Mouse (Mus musculus): ENCODE data around the gene Rab3b. TPM values are rescaled to one million over a fixed set of nuclear protein-coding genes. Genes with fewer than 3 reads are reported as not detected.
A peak's percentile ranks its signal among the peaks of the same experiment; 100 is the strongest.

Rab3b gene
- total and polyA plus RNA-seq, 2 experiments from 2014 or later, result 99.1 to 314 TPM

DNA sequence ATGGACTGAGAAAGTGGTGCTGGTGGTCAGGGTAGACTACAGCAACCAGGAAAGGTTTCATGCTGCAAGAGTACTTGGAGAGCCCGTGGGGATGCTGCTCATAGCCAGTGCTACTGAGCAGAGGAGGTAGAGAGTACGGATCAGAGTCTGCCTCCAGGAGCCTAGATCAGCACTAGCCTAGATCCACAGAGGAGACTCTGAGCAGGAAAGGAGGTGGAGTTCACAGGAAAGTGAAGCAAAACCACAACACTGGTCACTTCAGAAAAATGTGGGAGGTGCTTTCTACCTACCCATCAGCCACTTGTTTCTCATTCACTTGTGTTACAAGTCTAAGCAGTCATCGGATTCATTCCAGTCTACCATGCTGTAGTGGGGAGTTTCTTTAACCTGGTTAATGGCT is 80.8 kb downstream of the Rab3b start:
- H3K9ac ChIP-seq (replicated peaks; ENCODE audit: low read length), result no peak overlapping the region
- 83% methylated on average over 3 of the region's 3 CpGs for WGBS

DNA sequence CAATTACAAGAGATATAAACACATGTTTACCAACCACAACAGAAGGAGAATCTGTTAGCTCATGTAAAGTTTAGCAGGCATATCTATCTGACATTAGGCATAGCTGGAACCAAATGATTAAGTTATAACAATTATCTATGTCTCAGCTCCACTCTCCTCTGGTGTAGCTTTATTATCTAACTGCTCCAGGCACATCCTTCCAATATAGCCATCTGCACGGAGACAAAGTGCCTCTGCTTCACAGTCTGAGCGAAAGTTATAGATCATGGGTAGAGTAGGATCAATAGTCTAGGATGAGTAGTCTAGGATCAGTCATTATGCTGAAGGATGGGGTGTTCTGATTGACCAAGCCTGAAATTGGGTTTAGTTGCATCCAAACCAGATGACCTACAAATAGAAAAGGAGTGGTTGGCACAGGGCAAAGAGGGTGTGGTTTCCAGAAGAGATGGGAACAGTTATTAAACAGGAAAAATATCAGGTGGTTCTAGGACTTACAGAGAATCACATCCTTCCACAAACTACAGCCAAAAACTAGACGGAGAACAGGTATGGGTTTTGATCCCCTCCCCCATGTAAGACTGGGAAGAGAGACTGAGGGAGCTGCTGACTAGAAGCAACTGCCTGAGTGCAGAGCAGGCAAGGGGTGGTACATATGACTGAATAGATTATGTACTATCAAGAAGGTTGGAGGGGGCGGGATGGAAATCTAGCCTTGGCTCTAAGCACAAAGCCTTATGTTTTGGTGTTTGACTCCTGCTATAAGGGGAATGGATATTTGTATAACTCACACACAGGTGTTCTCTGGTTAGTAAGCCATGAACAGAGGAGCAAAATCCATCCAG is 82.0 kb downstream of the Rab3b start:
- 82% methylated on average over 4 of the region's 4 CpGs for WGBS
- TF ChIP-seq CTCF (IDR thresholded peaks at IDR 0.05; ENCODE audit: low read depth), result no peak
- H3K4me2 ChIP-seq (ENCODE audit: low read depth, low read length), result no peak overlapping the region

More for the DNA sequence above, 80.8 kb downstream of the Rab3b start:
- Histone ChIP-seq H3K27me3 (ENCODE audit: insufficient read depth, low read length) (no peaks in the 10 kb centered on the region), H3K4me1 (ENCODE audit: insufficient read depth, low read length) (no peaks in the 10 kb centered on the region), H3K27ac (no peak overlapping the region), H3K4me2 (ENCODE audit: low read depth, low read length) (no peak overlapping the region), H3K4me3 (ENCODE audit: low read length) (no peak overlapping the region), H3K9me3 (ENCODE audit: low read length) (no peaks in the 10 kb centered on the region), H3K36me3 (ENCODE audit: insufficient read depth, low read length) (no peaks in the 10 kb centered on the region)
- ATAC-seq (no peak), DNase-seq (ENCODE audit: low spot score) (no peak)
- TF ChIP-seq CTCF (IDR thresholded peaks at IDR 0.05; ENCODE audit: low read depth), result no peak

DNA sequence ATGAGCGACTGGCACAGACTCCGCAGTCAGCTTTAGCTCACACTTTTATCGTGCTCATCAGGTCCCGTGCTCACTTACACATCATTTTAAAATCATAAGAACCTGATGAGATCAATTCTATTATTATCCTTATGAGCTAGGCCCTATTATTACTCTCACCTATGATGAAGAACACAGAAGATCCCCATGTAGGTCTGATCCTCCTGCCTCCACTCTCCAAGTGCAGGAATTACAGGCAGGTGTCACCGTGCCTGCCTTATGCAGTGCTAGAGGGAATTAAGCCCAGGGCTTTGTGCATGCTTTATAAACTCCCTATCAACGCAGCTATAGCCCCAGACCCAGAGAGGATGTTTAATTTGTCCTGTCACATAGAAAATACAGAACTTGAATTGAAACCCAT is 84.2 kb downstream of the Rab3b start:
- no peaks in the 10 kb centered on the region for H3K27me3 ChIP-seq (ENCODE audit: insufficient read depth, low read length)
- ATAC-seq (peak; percentile 38; the same call in 1 of the 2 replicates), DNase-seq (ENCODE audit: low spot score) (no peak)
- no peak overlapping the region for H3K9ac ChIP-seq (replicated peaks; ENCODE audit: low read length)
- no peak for TF ChIP-seq CTCF (IDR thresholded peaks at IDR 0.05; ENCODE audit: low read depth)
- WGBS, result 73% methylated on average over 6 of the region's 6 CpGs
- H3K4me1 ChIP-seq (ENCODE audit: insufficient read depth, low read length), result no peaks in the 10 kb centered on the region
- H3K36me3 ChIP-seq (ENCODE audit: insufficient read depth, low read length), result no peaks in the 10 kb centered on the region
- no peak overlapping the region for H3K4me3 ChIP-seq (ENCODE audit: low read length)
- H3K27ac ChIP-seq, result no peak overlapping the region
- H3K4me2 ChIP-seq (ENCODE audit: low read depth, low read length), result no peak overlapping the region
- no peaks in the 10 kb centered on the region for H3K9me3 ChIP-seq (ENCODE audit: low read length)

More for the DNA sequence above, 82.0 kb downstream of the Rab3b start:
- Histone ChIP-seq H3K27me3 (ENCODE audit: insufficient read depth, low read length) (no peaks in the 10 kb centered on the region), H3K4me3 (ENCODE audit: low read length) (no peak overlapping the region), H3K36me3 (ENCODE audit: insufficient read depth, low read length) (no peaks in the 10 kb centered on the region), H3K9me3 (ENCODE audit: low read length) (no peaks in the 10 kb centered on the region), H3K4me1 (ENCODE audit: insufficient read depth, low read length) (no peaks in the 10 kb centered on the region), H3K27ac (no peak overlapping the region), H3K9ac (replicated peaks; ENCODE audit: low read length) (no peak overlapping the region)
- ATAC-seq (no peak), DNase-seq (ENCODE audit: low spot score) (no peak)

DNA sequence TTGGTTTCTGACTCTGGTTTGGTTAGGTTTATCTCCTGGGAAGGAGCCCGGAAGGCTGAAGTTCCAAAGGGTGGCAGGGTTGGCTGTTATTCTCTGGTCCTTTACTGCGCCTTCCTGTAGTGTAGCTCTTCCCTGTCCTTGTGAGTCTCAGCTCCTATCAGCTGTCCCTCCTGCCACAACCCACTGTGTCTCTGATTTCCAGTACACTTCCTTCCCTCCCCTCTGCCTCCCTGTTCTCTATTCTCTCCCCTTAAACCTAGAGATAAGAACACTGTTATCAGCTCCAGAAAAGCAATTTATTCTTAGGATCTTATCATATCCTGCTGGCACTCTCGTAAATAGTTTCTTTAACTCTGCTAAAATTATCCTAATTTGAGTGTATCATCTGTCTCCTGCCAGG is 90.7 kb downstream of the Rab3b start:
- H3K4me1 ChIP-seq (ENCODE audit: insufficient read depth, low read length), result no peaks in the 10 kb centered on the region
- no peak overlapping the region for H3K27ac ChIP-seq
- no peak for TF ChIP-seq CTCF (IDR thresholded peaks at IDR 0.05; ENCODE audit: low read depth)
- no peak overlapping the region for H3K4me2 ChIP-seq (ENCODE audit: low read depth, low read length)
- no peaks in the 10 kb centered on the region for H3K9me3 ChIP-seq (ENCODE audit: low read length)
- no peak overlapping the region for H3K9ac ChIP-seq (replicated peaks; ENCODE audit: low read length)
- H3K27me3 ChIP-seq (ENCODE audit: insufficient read depth, low read length), result no peaks in the 10 kb centered on the region
- 70% methylated on average over 3 of the region's 3 CpGs for WGBS
- ATAC-seq (no peak), DNase-seq (ENCODE audit: low spot score) (no peak)
- no peaks in the 10 kb centered on the region for H3K36me3 ChIP-seq (ENCODE audit: insufficient read depth, low read length)
- H3K4me3 ChIP-seq (ENCODE audit: low read length), result no peak overlapping the region

DNA sequence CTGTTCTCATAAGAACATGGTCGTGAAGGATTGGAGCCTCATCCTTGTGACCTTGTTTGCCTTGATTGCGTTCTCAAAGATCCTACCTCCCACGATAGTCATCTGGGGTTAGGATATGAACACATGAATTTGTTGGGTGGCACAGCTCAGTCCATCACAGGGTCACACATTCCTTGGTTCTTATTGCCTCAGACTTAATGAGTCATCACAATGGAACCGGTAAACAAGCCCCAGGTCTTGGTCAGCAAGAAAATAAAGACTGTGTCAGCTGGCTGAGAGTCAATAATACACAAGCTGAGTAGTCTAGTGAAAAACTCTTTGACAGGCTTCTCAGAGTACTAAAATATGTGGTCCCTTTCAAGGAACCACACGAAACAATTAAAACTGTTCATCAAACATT is 92.2 kb downstream of the Rab3b start:
- H3K9ac ChIP-seq (replicated peaks; ENCODE audit: low read length), result no peak overlapping the region
- WGBS, result 84% methylated on average over 5 of the region's 5 CpGs
- H3K27ac ChIP-seq, result no peak overlapping the region
- H3K4me3 ChIP-seq (ENCODE audit: low read length), result no peak overlapping the region
- no peak for DNase-seq (ENCODE audit: low spot score)
- no peak for ATAC-seq
- H3K9me3 ChIP-seq (ENCODE audit: low read length), result no peaks in the 10 kb centered on the region
- no peaks in the 10 kb centered on the region for H3K27me3 ChIP-seq (ENCODE audit: insufficient read depth, low read length)
- TF ChIP-seq CTCF (IDR thresholded peaks at IDR 0.05; ENCODE audit: low read depth), result no peak
- no peaks in the 10 kb centered on the region for H3K4me1 ChIP-seq (ENCODE audit: insufficient read depth, low read length)
- no peak overlapping the region for H3K4me2 ChIP-seq (ENCODE audit: low read depth, low read length)
- no peaks in the 10 kb centered on the region for H3K36me3 ChIP-seq (ENCODE audit: insufficient read depth, low read length)

DNA sequence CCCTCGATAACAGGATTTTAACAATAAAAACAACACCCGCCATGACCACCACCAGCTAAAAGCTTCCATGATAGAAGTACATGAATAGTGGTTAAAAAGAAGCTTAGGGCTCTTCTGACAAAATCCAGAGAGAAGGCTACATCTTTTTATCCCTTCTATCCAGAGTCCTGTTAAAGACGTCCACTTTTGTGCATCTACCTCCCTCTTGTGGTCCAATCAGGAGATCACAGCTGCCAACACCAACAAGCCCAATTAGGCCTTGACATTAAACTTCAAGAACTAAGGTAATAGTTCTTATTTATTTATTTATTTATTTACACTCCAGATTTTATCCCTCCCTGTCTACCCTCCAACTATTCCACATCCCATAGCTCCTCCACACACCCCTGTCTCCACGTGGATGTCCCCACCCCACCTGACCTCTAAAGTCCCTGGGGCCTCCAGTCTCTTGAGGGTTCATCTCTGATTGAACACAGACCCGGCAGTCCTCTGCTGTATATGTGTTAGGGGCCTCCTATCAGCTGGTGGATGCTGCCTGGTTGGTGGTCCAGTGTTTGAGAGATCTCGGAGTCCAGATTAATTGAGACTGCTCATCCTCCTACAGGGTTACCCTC is 97.7 kb downstream of the Rab3b start:
- Histone ChIP-seq H3K4me2 (ENCODE audit: low read depth, low read length) (no peak overlapping the region), H3K4me1 (ENCODE audit: insufficient read depth, low read length) (no peaks in the 10 kb centered on the region), H3K9ac (replicated peaks; ENCODE audit: low read length) (no peak overlapping the region), H3K9me3 (ENCODE audit: low read length) (no peaks in the 10 kb centered on the region), H3K27ac (no peak overlapping the region), H3K36me3 (ENCODE audit: insufficient read depth, low read length) (no peaks in the 10 kb centered on the region), H3K27me3 (ENCODE audit: insufficient read depth, low read length) (no peaks in the 10 kb centered on the region), H3K4me3 (ENCODE audit: low read length) (no peak overlapping the region)
- WGBS, result 49% methylated on average over 6 of the region's 6 CpGs
- peak; percentile 89 for TF ChIP-seq CTCF (IDR thresholded peaks at IDR 0.05; ENCODE audit: low read depth)
- DNase-seq (ENCODE audit: low spot score) (peak; percentile 86), ATAC-seq (peak; percentile 83)

All from hindbrain, postnatal 0 days (tissue).